Mouse (Mus musculus) layer of hippocampus, postnatal 36 days (tissue): ENCODE measurements at regions not wholly inside any gene's neighbourhood (a gene's known extent, or its start where the extent isn't known, plus 50 kb on each side); places are given as distances from the start of the nearest gene placed in this dataset.

Experiments used
- DNase-seq, 2 experiments: peaks; one replicate each; pipeline ENCODE4 v3.0.0; 2022

DNA sequence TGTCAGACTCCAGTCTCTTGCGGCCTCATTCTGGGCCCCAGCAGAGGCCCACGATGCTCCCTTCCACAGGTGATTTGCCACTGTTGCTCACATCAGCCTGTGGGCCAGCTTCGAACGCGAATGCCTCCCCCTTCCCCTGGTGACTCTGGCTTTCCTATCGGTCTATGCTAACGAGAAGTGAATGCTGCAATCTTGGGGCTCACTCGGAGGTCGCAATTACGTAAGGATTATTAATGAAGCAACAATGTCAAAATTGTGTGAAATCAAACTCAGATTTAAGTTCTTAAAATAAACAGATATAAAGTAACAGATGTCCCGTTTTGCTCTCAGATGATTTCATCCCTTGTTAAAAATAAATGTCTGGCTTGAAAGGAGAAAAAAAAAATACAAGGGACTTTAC lies 572.3 kb downstream of the Bnc2 start:
- DNase-seq = no peak

GRCm38 (mm10) chr4:84108592-84108991 lies 566.5 kb downstream of the Bnc2 start:
- no peak for DNase-seq

DNA sequence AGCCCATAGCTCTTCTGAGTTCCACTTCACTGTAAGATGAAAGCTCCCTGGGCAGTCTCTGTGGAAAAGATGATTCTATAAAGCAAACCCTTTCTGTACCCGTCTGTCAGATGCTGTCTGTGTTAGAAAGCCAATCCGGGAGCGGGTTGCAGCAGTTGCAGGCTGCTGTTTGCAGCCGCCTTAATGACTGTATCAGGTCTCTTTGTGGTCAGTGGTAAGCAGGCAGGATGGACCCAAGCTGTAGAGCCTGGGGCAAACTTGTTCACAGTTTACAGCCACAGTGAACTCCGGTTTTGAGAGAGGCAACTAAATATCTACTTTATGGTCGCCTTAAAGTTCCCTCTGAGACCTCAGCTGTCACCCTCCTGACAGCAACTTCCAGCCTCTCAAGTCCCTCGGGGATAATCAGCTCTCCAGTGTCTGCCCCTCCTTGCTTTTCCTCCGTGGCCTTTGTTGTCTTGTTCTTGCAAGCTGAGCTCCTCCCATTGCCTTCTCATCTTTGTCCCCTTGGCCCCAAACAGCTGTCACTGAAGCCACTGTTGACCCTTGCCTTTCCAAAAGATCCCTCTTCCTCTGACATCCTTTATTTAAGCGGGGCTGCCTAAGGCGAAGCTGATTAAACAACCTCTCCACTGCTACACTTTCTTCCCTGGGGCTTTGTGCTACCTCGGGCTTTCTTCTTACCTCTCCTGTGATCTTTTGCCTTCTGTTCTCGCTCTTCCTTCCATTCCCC lies 565.1 kb downstream of the Bnc2 start:
- DNase-seq = no peak

DNA sequence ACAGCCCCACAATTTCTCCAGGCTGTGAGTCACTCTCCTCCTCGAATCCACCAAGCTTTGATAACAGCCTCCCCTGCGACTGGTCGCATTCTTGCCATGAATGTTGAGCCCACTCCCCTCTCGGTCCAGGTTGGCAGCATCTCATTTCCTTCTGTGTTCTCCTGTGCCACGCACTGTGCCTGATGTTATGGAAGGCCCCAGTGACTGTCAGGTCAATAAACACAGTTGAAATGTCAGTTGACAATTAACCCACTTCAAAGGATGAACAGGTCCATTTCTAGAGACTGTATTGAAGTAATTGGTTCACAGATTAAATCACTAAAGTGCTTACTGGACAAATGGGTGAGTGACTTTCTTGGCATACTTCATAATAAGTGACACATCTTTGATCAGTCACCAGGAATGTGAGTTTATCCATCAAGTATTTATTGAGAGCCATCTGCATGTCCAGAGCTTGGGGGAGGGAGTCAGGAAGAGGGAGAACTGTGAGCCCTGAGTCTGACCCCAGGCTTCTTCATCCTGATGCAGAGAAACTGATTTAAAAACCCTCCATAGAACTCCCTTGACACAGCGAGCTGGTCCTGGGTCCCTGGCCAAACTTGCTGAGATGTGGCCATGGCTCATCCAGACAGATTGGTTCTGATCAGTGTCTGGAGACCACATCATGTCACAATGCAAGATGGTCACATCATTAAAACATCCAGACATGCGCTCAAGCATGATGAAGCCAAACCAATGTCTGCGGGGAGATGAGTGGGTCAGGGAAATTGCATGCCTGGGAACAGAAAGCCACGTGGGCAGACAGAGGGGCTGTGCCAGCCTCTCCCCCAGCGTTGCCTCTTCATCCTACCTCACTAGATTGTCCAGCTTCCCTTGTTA lies 560.7 kb downstream of the Bnc2 start:
- DNase-seq = no peak

DNA sequence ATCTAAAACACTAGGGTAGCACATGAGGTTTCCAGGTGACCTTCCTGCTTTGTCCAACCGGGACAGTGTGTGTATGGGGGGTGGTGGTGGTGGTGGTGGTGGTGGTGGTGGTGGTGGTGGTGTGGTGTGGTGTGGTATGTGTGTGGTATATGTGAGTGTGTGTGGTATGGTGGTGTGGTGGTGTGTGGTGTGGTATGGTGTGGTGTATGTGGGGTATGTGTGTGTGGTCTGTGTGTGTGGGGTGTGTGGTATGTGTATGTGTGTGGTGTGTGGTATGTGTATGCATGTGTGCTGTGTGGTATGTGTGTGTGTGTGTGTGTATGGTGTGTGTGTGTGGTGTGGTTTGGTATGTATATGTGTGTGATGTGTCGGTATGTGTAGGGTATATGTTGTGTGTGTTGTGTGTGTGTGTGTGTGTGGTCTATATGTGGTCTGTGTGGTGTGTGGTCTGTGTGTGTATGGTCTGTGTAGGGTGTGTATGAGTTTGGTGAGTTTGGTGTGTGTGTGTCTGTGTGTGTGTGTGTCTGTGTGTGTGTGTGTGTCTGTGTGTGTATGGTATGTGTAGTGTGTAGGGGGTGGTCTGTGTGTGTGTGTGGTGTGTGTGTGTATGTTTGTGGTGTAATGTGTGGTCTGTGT lies 556.7 kb downstream of the Bnc2 start:
- no peak for DNase-seq

GRCm38 (mm10) chr4:84119616-84120015 lies 555.5 kb downstream of the Bnc2 start:
- DNase-seq = no peak

DNA sequence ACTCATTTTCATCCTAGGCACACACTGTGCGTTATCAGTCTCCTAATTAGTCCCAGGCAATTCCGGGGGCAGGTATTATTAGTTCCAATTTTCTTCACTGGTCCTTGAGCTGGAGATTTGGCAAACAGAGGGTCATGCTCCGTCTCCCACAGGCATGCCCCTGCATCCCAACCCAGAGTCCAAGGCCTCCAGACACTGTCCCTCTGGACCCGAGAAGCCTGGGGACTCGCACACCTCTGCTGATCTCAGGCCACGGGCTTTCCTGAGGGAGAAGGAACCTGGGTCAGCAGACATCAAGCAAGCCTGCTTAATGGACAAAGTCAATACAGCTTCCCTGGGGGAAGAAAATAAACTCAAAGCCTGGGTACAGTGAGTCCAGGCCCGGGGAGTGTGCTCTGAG lies 554.7 kb downstream of the Bnc2 start:
- no peak for DNase-seq

- DNase-seq = no peak
These were observed 553.6 kb downstream of the Bnc2 start for GRCm38 (mm10) chr4:84121442-84121841.

DNA sequence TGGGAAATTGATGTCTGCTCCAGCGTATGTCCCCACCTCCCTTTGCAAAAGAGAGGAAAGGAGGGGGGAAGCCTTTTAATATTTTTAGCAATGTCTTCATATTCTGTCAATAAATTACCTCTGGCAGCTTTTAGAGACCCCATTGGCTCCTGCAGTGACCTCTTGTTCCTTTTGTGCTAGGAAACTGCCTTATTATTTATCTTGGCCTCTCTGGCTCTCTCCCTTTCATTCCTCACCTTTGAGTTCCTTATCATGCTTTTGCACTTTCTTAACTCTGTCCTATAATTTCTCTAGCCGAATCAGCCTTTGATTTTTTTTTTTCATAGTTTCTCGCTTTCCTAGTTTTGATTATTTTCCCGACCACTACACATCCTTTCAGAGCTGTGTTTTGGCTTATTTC lies 548.7 kb downstream of the Bnc2 start:
- DNase-seq = no peak

DNA sequence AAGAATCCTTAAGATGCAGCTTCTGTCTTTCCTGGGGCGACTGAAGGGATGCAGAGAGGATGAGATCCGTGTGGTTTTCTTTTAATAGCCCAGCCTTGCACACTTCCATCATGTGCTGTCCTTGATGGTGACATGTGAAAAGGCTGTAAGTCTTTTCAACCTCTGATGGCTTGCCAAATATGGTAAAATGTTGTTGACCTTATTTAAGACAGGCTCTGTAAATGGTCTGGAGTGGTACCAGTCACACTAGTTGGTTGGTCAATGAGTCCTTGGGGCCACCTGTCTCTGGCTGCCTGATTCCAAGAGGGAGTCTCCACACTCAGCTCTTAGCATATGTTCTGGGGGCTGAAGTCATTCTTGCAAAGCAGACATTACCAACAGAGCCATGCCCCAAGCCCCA lies 547.7 kb downstream of the Bnc2 start:
- DNase-seq = no peak

- DNase-seq = no peak
These were observed 544.1 kb downstream of the Bnc2 start for GRCm38 (mm10) chr4:84130840-84131547.

DNA sequence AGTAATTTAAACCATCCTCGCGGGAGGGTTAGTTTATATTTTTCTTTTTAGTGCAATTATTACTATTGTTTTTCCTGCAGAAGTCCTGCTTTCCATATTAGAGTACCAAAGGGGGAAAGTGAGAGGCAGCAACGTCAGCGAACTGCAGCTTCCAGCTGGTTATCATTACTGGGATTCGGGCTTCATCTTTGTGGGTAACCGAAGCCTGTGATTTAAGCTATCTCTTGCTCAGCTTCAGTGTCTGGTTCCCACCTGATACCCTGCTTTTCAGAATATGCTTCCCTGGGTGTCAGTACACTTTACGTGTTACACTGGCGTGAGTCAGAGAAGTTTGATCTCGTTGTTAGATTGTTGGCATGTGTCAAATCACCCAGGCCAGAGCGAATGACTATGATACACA lies 539.3 kb downstream of the Bnc2 start:
- no peak for DNase-seq

DNA sequence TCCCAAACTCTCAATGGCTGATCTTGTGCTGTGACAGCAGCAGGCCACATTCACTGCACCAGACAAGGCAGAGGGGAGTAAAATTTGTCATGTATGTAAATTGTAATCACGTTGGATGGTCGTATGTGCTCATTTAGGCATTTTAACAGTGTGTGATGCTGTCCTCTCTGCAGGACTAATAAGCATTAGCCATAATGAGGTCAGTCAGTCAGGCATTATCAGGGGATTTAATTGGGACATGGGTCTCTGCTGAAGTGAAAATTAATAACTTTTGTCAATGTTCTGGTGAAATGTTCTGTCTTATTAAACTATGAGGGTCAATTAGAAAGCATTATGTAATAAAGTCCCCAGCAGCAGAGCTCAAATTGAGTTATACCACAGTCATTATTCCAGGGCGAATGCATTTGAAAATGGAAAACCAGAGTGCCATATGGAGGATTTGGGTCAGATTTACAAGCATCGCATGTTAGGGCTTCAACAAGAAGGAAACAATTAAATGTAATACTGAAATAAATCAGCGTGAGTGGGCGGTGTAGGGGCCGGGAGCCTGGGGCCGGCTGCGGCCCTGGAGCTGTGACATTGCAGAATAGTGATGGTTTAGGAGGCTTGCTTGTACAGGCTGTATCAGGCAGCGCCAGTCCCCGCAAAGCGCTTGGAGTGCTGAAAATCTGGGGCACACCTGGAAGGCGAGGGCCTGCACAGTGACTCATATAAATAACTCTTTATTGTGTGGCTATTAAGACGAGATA lies 537.7 kb downstream of the Bnc2 start:
- no peak for DNase-seq

DNA sequence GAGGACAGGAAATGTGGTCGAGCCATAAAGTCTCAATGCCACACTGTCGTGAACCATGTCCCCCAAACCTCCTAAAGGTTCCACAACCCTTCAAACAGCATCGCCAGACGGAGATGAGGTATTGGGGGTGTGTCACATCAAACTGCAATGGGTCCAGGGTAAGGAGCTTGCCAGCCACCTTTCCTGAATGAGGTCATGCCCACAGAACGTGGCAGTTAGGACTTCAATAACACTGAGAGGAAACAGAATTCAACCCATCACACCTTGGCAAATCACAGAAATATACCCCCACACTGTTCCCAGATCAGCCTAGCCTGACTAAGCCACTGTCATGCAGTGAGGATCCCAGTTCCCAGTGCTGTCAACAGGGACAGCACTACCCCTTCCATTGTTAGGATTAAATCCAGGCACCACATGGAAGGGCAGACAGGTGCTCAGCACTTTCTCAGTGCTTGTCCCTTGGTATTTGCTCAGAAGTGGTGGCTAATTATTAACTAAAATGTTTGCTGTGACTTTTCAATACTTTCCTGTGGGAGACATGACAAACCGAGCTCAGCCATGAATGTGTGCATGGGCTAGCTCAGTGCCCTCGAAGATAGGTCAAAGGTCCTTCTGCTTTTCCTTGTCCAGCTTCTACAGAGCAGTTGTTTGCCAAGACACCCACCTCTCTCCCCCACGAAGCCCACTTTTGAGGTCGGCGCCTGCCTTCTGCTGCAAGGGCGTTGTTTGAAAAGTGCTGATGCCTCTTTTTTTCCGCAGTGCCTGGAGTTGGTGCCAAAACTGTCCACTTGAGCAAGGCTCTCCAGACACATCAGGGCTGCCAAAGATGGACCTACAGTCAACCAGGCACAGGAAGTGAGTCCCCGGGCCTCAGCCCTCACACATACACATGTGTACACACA lies 525.7 kb downstream of the Bnc2 start:
- no peak for DNase-seq

DNA sequence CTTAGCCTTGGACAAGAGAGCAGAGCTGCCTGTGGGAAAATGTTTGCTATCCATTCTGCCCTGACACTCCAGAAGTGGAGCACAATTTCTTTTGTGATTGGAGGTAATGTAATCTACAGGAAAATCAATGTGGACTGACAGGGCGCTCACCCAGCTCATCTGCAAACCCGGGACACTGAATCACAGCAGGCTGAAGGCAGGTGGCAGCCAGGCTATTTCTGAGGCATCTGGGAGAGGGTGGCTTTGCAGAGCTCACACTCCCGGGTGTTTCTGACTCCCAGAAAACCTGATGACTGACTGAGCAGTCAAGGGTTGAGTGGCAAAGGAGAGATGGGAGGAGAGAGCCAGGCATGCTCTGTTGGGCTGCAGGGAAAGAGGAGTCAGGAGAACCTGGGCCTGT lies 524.4 kb downstream of the Bnc2 start:
- no peak for DNase-seq

- no peak for DNase-seq
These were observed 523.8 kb downstream of the Bnc2 start for GRCm38 (mm10) chr4:84151247-84151646.

DNA sequence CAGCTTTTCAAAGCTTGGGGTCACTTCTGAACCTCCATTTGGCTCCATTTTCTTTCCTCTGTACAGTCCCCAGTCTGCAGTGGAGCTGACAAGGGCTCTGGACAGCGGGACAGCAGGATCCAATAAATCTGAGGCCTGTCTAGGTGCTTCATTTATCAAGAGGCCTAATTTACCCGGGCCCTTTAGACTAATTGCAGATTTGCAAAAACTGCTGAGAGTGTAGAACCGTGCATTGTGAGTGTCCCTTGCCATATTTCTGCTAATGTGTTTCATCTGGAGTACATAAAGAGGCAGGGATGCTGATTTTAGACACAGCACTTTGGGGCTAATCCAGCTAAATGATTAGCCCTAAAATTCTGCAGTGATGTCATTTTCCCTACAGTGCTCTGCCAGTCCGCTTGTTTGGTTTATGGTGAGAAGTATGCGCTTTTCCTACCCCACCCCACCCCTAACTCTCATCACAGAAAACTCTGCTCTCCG lies 523.1 kb downstream of the Bnc2 start:
- no peak for DNase-seq

DNA sequence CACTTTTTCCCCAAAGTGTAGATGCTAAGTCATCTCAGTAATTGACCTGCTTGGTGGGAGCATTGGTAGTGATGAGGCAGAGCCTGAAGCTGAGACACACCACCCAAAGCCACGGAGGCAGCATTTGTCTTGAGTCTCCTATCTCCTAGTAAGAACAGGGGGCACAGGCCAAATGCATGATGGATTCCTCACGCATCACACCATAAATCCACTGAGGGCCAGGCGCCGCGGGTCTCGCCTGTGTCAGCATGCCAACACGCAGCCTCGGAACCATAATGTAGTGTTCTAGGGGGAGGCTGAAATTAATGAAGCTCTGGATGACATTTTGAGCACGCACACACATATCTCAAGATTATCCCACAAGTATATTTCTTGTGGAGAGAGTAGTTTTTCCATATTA lies 521.5 kb downstream of the Bnc2 start:
- no peak for DNase-seq

- no peak for DNase-seq
These were observed 517.0 kb downstream of the Bnc2 start for GRCm38 (mm10) chr4:84157911-84158647.

- DNase-seq = no peak
These were observed 511.7 kb downstream of the Bnc2 start for GRCm38 (mm10) chr4:84163362-84163761.
